Mouse (Mus musculus) cerebellum, adult 18-20 months (tissue): ENCODE results near the gene Lrrc58.
A peak's percentile ranks its signal among the peaks of the same experiment; 100 is the strongest.

Experiments used
- DNase-seq, 2 experiments: peaks; one replicate each; pipeline ENCODE4 v3.0.0; 2021

The Lrrc58 gene

DNA sequence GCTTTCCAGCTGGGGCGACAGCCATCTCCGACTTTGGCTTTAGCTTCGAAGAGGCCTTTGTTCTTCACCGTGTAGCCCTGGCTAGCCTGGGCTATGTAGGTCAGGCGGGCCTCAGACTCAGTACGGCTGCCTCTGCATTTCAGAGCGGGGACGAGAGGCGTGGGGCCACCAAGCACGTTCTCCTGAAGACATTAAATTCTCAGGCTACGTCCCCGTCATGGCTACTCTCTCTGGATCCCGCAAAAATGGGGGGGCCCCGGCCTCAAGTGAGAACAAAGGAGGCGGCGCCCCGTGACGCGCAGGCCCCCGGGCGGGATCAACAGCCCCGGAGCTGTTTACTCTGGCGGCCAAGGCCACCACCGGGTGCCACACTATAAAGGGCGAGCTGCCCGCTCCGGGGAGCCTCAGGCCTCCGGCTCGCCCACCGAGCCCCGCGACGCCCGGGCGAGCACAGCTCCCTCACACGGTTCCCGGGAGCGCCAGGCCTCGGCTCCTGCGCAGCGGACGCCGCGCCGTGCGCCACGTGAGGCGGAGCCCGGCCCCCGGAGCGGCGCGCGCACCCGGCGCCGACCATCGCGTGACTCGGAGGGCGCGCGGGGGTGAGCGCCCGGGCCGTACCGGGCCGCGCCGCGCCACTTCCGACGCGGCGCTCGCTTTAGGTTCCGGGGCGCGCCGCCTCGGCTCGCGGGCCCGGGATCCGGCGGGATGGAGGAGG, at the start of gene Lrrc58:
Gene Lrrc58, plus strand, starts transcription at position 599 of the 715 bp plus-strand sequence.
- peak; percentile 80 to 94 for DNase-seq

- DNase-seq, result peak; percentile 70 to 72
These were observed 44.2 kb upstream of the Lrrc58 start for GRCm38 (mm10) chr16:37823949-37824348.

- DNase-seq, result no peak
These were observed 43.2 kb upstream of the Lrrc58 start for GRCm38 (mm10) chr16:37824778-37825505.

DNA sequence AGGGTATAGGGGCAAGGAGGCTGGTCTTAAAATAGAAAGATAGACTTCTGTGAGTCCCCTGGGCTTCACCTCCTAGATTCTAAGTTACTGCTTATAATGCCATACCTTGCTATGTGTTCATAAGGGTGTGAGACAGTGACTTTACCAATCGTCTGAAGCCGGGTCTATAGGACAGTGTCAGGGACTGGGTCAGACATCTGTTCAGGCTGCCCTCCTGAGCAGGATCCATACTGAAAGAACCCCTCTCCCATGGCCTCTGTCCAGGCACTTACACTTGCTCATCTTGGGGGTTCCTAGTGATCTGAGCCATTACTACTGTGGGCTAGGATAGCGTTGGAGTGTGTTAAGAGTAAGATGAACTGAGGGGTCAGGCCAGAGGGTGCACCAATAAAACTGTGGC, 41.9 kb upstream of the Lrrc58 start:
- DNase-seq, result no peak

- no peak for DNase-seq
These were observed 37.1 kb upstream of the Lrrc58 start for GRCm38 (mm10) chr16:37831041-37831440.

DNA sequence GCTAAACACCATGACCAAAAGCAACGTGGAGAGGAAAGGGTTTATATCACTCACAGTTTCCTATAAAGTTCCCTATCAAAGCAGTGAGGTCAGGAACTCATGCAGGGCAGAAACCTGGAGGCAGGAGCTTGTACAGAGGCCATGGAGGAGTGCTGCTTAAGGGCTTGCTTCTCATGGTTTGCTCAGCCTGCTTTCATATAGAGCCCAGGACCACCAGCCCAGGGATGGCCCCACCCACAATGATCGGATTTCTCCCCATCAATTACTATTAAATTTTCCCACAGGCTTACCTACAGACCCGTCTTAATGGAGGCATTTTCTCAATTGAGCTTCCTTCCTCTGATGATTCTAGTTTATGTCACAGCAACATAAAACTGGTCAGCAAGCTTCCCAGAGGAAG, 30.6 kb upstream of the Lrrc58 start:
- DNase-seq, result no peak

DNA sequence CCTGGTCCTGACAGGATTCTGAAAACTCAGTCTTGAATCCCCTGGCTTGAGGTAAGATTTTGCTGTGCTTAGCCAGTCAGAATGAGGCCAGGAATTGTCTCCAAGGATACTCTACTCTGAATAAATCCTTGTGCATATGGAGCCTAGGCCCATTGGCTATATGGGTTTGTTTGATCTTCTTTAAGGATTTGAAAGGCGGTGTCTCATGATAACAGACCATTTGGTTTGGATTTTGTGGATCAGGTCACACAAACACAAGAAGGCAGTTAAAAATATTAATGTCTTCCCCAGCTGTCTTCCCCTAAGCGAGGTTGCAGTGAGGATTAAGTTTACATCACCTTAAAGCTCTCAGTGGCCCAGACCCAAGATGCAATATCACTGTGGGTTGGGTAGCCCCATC, 25.8 kb upstream of the Lrrc58 start:
- DNase-seq, result no peak

GRCm38 (mm10) chr16:37843740-37844139, 24.4 kb upstream of the Lrrc58 start:
- DNase-seq, result no peak

DNA sequence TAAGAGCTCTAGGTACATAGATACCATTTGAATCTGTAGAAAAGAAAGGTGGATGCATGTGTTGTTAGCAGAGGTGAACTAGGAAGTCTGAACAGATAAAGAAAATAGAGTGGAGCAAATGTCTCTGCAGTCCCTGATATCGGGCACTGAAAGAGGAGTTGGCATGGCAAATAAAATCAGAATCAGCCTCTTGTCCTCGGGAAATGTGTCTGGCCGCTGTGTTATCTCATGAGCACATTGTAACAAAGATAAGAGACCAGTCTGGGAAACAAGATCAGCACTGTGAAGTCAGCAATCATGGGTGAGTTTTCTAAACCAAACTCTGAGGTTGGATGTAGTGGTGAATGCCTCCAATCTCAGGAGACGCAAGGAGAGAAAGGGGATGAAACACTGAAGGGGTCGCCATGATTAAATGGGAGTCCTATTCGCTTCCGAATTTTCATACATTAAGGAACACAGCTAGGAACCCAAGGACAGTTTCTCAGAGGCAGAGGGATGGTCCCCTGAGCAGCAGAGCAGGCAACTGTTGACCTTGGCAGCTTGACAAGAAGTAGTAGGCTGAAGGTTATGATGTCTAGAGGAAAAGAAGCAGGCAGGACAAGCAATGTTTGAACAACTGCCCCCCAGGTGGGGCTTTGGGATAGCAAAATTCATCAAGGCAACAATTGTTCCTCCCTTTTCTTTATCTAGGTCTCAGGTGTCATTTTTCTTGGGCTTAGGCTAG, 22.8 kb upstream of the Lrrc58 start:
- DNase-seq, result no peak

- no peak for DNase-seq
These were observed 21.1 kb upstream of the Lrrc58 start for GRCm38 (mm10) chr16:37847081-37847480.

DNA sequence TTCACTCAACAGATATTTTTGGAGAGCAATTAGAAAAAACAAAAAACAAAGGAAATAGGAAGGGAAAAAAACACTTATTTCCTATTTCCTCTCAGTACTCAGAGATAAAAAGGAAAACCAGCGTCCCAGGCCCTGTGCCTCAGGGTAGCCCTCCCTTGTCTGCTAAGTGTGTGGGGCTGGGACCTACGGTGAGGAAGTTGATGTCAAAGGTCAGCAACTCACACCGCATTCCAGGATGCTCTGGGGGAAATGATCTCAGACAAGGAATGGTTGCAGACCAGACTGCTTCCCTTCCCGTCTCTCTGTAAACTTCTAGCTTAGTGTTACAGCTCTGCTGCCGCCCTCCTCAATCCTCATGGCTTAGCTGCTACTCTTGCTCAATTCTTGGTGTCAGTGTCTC, 16.8 kb upstream of the Lrrc58 start:
- no peak for DNase-seq

GRCm38 (mm10) chr16:37853279-37853678, 14.9 kb upstream of the Lrrc58 start:
- no peak for DNase-seq

DNA sequence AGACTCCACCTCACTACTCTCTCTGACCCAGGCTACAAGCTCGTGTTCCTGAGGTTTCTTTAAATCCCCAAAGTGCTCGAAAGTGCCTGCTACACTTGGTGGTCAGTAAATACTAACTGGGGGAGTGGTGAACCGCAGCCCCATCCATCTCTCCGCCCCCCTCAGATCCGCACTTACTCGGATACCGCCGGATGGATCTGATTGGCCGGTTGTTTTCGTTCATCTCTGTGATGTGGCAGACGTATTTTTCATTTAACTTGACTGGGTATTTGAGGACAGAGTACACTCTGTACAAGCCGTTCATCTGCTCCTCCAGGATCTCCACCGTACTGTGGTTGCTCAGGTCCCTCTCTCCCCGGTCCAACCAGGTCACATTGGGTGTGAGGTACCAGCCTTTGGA, 14.1 kb upstream of the Lrrc58 start:
- DNase-seq, result no peak

DNA sequence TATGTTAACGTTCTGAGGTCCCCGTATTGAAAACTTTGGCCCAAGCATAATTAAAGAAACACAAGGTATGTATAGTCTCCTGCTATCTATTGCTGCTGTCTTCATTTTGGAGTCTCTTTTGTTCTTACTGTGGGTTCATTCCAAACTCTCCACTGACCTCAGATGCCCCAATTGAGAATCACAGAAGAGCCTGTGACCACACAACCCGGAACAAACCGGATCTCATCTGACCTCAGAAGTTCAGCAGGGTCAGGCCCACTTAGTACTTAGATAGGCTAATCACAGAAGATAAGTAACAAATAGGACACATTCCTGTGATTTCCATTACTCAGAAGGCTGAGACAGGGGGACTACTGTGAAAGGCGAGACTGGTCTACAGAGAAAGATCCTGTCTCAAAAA, 13.6 kb upstream of the Lrrc58 start:
- no peak for DNase-seq

DNA sequence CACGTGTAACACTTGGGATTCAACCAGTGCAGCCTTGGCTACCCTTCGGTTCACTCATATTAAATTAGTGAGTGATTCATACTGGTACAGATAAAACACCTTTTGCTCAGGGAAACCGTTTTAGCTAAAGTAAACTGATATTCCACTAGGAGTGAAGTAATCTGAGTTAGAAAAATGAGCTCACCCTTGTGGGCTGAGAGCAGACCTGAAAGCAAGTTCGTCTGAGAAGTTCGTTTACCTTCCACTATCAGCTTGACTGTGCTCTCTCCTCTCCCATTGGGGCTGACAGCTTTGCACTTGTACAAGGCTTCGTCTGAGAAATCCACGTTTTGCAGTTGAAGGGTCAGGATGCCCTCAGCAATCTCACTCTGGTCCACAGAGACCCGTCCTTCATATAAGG, 12.6 kb upstream of the Lrrc58 start:
- DNase-seq, result no peak

DNA sequence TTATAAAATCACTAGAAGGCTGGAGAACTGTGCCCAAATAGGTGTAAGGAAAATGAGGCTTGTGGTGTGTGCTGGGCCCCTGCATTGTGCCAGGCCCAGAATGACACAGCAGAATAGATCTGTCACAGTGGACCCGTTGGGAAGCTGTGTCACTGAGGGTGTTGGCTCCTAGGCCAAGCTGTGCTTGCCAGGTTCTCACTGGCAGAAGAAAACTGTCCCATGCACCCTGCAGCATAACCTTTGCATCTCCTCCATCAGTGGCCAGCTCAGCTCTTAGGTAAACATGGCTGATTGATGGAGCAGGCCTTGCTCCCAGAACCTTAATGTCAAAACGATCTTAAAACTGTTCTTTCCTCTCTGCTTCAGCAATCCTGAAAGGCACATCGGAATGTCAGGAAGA, 11.9 kb upstream of the Lrrc58 start:
- no peak for DNase-seq

DNA sequence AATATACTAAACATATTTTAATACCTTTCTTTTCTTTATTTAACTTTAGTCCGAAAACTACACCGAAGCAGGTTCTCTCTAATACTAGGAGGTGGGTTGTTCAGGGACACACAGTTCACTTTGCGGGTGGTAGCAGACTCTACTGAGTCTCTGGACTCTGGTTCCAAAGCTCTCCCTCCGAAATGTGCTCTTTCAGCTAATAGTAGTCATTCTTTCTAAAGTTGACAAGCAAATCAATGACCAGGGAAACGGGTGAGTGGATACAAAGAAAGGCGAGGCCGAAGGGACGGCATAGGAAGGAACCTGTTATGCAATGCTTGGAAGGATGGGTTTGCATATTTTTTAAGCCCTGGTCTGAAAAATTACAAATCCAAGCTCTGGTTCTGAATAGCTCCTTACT, 10.7 kb upstream of the Lrrc58 start:
- no peak for DNase-seq

- no peak for DNase-seq
These were observed 8.0 kb upstream of the Lrrc58 start for GRCm38 (mm10) chr16:37860213-37860612.

- DNase-seq, result no peak
These were observed 7.2 kb upstream of the Lrrc58 start, which contains the start of gene Gm36028 for GRCm38 (mm10) chr16:37861029-37861428. Gm36028 (minus strand) TSS chr16:37861146.

- DNase-seq, result no peak
These were observed 4.3 kb upstream of the Lrrc58 start for GRCm38 (mm10) chr16:37863876-37864275.

GRCm38 (mm10) chr16:37865841-37866240, 2.3 kb upstream of the Lrrc58 start:
- DNase-seq, result no peak

DNA sequence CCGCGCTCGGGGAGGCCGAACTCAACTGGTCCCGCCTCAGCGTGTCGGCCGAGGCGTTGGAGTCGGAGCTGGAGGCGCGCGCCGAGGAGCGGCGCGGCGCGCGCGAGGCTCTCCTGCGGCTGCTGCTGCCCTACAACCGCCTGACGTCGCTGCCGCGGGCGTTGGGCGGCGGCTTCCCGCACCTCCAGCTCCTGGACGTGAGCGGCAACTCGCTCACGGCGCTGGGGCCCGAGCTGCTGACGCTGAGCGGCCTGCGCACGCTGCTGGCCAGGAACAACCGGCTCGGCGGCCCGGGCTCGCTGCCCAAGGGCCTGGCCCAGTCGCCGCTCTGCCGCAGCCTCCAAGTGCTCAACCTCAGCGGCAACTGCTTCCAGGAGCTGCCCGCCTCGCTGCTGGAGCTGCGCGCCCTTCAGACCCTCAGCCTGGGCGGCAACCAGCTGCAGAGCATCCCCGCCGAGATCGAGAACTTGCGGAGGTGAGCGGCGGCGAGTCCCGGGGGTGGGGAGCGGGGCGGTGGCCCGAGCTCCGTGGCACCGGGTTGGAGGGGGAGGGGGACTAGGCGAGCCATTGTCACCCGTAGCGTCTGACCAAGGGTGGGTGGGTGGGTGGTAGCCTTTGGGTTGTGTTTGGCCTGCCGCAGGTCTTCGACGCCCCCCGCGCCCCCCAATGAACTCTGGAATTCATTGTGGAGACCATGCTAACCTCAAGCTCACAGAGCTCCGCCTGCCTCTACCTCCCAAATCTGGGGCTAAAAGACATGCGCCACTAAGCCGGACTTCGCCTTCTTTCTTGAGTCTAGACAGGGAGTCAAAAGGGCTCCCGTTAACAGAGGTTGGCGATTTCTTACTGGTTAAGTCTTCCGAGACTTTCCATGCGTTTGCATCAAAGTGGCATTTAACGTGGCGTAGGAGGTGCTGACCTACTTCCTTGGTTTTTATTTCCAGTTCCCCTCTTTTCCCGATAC, 599 bp downstream of the Lrrc58 start:
- DNase-seq, result peak in 1 of 2 experiments; percentile 61
